Mouse (Mus musculus) forebrain, embryonic 13.5 days (tissue): ENCODE results near the gene Hormad1. TPM values are rescaled to one million over a fixed set of nuclear protein-coding genes. Genes with fewer than 3 reads are reported as not detected.

ENCODE experiments used
- ATAC-seq: fragments of 200-750 bp; cut with Nextera tagmentation; 2 replicates; pipeline ENCODE4 v1.8.0; 2017
- H3K27ac ChIP-seq: fragments of 300-500 bp; sonication (generic); 2 replicates; pipeline ENCODE4 v1.5.1; 2015; ENCODE audit warnings: inconsistent platforms, mild to moderate bottlenecking, moderate library complexity
- H3K27me3 ChIP-seq: fragments of 300-500 bp; sonication (generic); 2 replicates; pipeline ENCODE4 v1.6.1; 2015; ENCODE audit warnings: mild to moderate bottlenecking, inconsistent platforms
- H3K36me3 ChIP-seq: fragments of 300-500 bp; sonication (generic); 2 replicates; pipeline ENCODE4 v1.6.1; 2015; ENCODE audit warnings: mild to moderate bottlenecking, inconsistent platforms; ENCODE audit not compliant: poor library complexity, severe bottlenecking
- H3K4me1 ChIP-seq: fragments of 300-500 bp; sonication (generic); 2 replicates; pipeline ENCODE4 v1.6.1; 2015; ENCODE audit warnings: inconsistent platforms
- H3K4me2 ChIP-seq: fragments of 300-500 bp; sonication (generic); 2 replicates; pipeline ENCODE4 v1.6.1; 2015; ENCODE audit warnings: inconsistent platforms, mild to moderate bottlenecking, moderate library complexity
- H3K4me3 ChIP-seq: fragments of 300-500 bp; sonication (generic); 2 replicates; pipeline ENCODE4 v1.5.1; 2015; ENCODE audit warnings: mild to moderate bottlenecking, inconsistent platforms
- H3K9ac ChIP-seq: fragments of 300-500 bp; sonication (generic); 2 replicates; pipeline ENCODE4 v1.6.1; 2015; ENCODE audit warnings: mild to moderate bottlenecking, inconsistent platforms
- H3K9me3 ChIP-seq: fragments of 300-500 bp; sonication (generic); replicated peaks from 2 replicates; pipeline ENCODE4 v1.6.1; 2016; ENCODE audit warnings: inconsistent platforms
- WGBS: fragments of 180-500 bp; shearing (Covaris S2); methylation state at CpG from one replicate; pipeline ENCODE4 v1.1.7; 2015; 5-methylcytosine and 5-hydroxymethylcytosine counted together
- polyA plus RNA-seq: library from polyadenylated mRNA; unstranded; fragments of >200 nt; fragmentation: Nextera tagmentation; extraction: Ambion mirVana; gene quantifications from 2 replicates; pipeline ENCODE4 v1.2.1, GENCODE M21; 2015

Gene Hormad1
- polyA plus RNA-seq, 1 experiment from 2014 or later, result not detected

DNA sequence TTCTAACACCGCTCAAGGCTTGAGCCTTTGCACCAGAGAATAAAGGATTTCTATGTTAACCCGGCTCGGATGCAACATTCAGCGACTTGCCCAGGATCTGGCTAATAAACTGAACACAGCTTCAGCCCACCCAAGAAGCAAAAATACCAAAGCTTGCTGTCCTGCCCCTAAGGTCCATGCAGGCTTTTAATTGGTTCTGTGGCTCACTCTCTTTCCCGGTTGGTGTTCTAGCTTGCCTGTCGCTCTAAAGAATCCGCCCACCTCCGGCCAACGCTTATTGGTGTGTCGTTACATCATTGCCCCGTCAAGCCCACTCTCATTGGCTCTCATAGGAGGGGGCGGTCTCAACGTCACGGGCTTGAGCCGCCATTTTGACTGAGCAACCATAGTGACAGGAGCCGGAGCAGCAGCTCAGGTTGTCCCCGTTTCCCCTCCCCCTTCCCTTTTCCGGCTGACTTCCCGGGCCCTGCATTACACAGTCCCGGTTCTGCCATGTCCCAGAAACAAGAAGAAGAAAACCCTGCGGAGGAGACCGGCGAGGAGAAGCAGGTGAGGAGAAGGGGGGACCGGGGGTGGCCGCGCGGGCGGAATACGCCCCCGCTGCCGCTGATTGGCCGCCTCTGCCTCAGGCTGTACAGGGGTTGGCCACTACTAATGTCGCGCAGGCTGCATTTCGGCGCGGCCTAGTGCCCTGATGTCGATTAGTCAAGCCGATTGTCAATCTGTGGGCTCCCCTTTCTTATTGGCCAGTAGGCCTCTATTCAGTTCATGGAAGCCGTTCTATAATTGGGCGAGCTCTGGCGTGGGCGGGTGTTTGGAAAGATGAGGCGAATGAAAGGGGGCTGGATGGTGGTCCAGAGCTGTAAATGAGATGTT lies 65.4 kb downstream of the Hormad1 start, which contains the start of gene Ensa:
Gene Ensa (plus strand): TSS at position 366 of the 876 bp plus-strand sequence.
- H3K4me2 ChIP-seq, result peak within 1 kb of the TSS; percentile 84
- H3K36me3 ChIP-seq, result peaks cover 41% of the 10 kb centered on the region
- no peaks in the 10 kb centered on the region for H3K9me3 ChIP-seq
- under 1% methylated on average over 44 of the region's 44 CpGs for WGBS
- ATAC-seq, result peak; percentile 99
- H3K27me3 ChIP-seq, result no peaks in the 10 kb centered on the region
- peak within 1 kb of the TSS; percentile 89 for H3K27ac ChIP-seq
- H3K4me1 ChIP-seq, result peaks cover 24% of the 10 kb centered on the region
- peak within 1 kb of the TSS; percentile 73 for H3K9ac ChIP-seq
- peak within 1 kb of the TSS; percentile 65 for H3K4me3 ChIP-seq

DNA sequence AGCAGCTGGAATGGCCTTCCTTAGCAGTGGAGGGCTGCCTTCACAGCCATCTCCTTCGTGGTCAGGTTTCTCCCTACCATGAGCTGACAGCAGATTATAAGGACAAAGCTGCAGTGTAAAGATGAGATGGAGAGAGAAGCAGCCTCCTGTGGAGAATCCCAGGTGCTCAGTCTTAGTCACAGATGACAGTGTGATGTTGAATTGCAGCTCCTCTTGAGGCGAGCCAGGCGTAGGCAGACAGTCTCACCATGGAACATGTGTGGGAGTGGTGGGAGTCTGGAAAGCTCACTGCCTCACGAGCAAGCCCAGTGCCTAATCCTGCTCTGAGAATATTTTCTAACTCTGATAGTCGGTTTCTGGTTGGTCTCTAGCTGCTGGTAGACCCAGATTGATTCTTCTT lies 68.3 kb downstream of the Hormad1 start:
- no peak overlapping the region for H3K4me2 ChIP-seq
- H3K36me3 ChIP-seq, result peaks cover 61% of the 10 kb centered on the region
- H3K4me1 ChIP-seq, result peaks cover 24% of the 10 kb centered on the region
- no peaks in the 10 kb centered on the region for H3K27me3 ChIP-seq
- no peaks in the 10 kb centered on the region for H3K9me3 ChIP-seq
- no peak overlapping the region for H3K27ac ChIP-seq
- no peak for ATAC-seq
- H3K4me3 ChIP-seq, result no peak overlapping the region
- no peak overlapping the region for H3K9ac ChIP-seq
- WGBS, result 87% methylated on average over 5 of the region's 5 CpGs

DNA sequence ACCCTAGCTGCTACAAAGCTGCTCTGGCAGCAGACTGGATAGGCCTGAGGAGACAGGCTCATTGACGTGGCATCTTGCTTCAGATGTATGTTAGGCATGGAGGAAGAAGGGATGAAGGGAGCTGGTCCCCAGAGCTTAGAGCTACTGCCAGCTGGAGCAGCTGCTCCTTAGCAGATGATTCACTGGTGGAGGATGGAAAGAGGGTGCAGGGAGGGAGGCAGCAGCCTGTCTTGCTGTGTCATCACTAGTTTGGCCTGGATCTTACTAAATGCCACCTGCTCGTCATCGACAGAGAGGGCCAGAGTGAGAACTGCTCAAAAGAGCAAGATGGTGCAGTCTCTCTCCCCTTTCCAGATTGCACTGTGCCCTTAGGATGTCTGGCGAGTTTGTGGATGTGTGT lies 70.3 kb downstream of the Hormad1 start:
- peaks cover 81% of the 10 kb centered on the region for H3K36me3 ChIP-seq
- no peaks in the 10 kb centered on the region for H3K9me3 ChIP-seq
- peaks cover 22% of the 10 kb centered on the region for H3K4me1 ChIP-seq
- H3K4me3 ChIP-seq, result no peak overlapping the region
- no peak for ATAC-seq
- H3K27me3 ChIP-seq, result no peaks in the 10 kb centered on the region
- H3K4me2 ChIP-seq, result no peak overlapping the region
- no peak overlapping the region for H3K27ac ChIP-seq
- WGBS, result 78% methylated on average over 4 of the region's 4 CpGs
- no peak overlapping the region; the same call in 1 of the 2 replicates for H3K9ac ChIP-seq

DNA sequence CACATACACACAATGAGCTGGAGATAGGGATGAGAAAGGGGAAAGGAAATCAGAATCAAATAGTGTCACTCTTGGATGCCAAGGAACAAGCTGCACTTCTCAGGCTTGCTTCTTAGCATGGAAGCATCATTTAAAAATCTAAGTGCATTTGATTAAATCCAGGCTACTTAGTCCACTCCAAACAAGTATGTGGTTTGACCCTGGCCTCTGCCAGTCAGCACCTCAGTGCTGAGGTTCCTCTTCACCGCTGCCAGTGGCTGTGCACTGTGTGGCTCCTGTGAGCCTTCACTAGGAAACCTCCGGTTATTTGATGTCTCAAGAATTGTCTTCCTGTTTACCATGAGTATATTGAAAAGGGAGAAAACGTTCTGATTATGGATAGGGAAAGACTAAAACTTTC lies 71.4 kb downstream of the Hormad1 start:
- Histone ChIP-seq H3K4me1 (peaks cover 18% of the 10 kb centered on the region), H3K36me3 (peaks cover 92% of the 10 kb centered on the region), H3K27me3 (no peaks in the 10 kb centered on the region), H3K9ac (no peak overlapping the region), H3K27ac (no peak overlapping the region), H3K4me3 (no peak overlapping the region), H3K9me3 (no peaks in the 10 kb centered on the region), H3K4me2 (no peak overlapping the region)
- ATAC-seq, result no peak
- WGBS, result 90% methylated on average over 3 of the region's 3 CpGs

DNA sequence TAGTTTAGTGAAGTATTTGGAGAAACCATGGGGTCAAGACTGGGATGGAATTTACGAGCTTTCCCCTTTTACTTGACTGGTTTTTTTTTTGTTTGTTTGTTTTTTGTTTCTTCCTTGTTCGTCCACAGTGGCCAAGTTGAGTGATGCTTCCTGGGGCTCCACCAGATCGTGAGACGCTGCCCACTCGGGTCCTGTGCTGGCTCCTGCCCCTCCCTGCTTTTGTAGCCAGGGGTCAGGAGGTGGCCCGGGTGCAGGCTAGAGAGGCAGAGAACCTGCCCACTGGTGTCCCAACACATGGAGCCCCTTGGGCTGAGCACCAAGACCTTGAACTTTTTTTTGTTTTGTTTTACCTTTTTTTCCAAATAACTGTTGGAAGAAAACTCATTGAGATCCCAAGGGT lies 71.8 kb downstream of the Hormad1 start:
- H3K4me2 ChIP-seq, result no peak overlapping the region
- no peak overlapping the region for H3K4me3 ChIP-seq
- H3K9me3 ChIP-seq, result no peaks in the 10 kb centered on the region
- 84% methylated on average over 6 of the region's 6 CpGs for WGBS
- H3K36me3 ChIP-seq, result peaks cover 97% of the 10 kb centered on the region
- no peaks in the 10 kb centered on the region for H3K27me3 ChIP-seq
- peaks cover 14% of the 10 kb centered on the region for H3K4me1 ChIP-seq
- H3K9ac ChIP-seq, result no peak overlapping the region
- no peak for ATAC-seq
- H3K27ac ChIP-seq, result no peak overlapping the region

DNA sequence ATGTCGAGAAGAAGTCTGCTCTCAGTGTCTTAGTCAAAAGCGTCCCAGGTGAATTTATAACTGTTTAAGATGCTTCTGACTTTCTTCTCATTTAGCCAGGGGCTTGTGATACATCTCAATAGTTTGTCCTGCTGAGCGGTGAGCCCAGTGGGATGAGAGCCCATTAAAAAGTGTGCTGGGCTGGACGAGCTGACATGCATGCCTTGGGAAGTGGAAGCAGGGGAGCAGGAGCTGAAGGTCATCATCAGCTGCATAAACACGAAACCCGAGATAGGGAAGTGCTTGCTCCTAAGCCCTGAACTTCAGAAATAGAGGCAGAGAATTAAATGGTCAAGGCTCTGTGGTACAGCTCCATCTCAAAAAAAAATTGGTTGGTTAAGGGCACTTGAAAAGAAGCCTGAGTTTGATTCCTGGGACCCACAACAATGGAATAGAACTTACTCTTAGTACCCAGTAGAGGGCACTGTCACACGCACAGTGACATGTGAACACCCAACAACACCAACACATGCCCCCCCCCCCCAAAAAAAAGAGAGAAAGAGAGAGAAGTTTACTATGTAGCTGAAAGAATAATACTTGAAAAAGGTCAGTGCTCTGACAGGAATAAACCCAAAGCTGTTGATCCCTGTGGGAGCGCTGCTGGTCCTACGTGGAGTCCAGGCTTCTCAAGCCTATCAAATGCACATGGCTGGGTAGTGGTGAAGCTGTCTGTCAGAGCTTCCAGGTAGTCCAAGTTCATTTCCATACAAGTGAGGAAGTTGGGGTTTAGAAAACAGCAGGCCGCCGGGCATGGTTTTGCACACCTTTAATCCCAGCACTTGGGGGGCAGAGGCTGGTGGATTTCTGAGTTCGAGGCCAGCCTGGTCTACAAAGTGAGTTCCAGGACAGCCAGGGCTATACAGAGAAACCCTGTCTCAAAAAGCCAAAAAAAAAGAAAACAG lies 73.4 kb downstream of the Hormad1 start:
- peaks cover 100% of the 10 kb centered on the region for H3K36me3 ChIP-seq
- H3K4me1 ChIP-seq, result no peaks in the 10 kb centered on the region
- no peak for ATAC-seq

DNA sequence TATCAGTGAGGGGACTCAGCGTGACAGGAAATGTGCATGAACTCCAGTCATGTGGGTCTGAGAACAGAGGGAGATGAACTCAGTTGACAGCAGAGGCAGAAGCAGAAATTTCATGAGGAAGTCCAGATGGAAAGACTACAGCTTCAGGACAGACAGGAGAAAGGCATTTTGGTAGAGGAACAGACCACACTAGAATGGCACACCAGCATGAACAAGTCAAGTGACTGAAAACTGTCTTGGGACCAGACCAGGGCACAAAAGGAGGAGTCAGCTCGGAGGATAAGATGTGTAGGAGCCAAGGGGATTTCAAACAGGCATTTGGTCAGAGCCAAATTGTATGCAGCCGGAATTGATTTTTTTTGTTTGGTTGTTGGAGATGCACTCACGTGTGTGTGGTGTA lies 76.2 kb downstream of the Hormad1 start:
- no peaks in the 10 kb centered on the region for H3K27me3 ChIP-seq
- no peaks in the 10 kb centered on the region for H3K4me1 ChIP-seq
- H3K9me3 ChIP-seq, result no peaks in the 10 kb centered on the region
- H3K27ac ChIP-seq, result no peak overlapping the region
- H3K4me3 ChIP-seq, result no peak overlapping the region
- WGBS, result 80% methylated on average over 4 of the region's 4 CpGs
- no peak overlapping the region for H3K9ac ChIP-seq
- H3K36me3 ChIP-seq, result peaks cover 97% of the 10 kb centered on the region
- no peak for ATAC-seq
- H3K4me2 ChIP-seq, result no peak overlapping the region

More for the DNA sequence above, 73.4 kb downstream of the Hormad1 start:
- H3K27ac ChIP-seq, result no peak overlapping the region
- H3K4me2 ChIP-seq, result no peak overlapping the region
- no peaks in the 10 kb centered on the region for H3K27me3 ChIP-seq
- 75% methylated on average over 12 of the region's 12 CpGs for WGBS
- no peak overlapping the region for H3K4me3 ChIP-seq
- H3K9ac ChIP-seq, result no peak overlapping the region
- no peaks in the 10 kb centered on the region for H3K9me3 ChIP-seq

DNA sequence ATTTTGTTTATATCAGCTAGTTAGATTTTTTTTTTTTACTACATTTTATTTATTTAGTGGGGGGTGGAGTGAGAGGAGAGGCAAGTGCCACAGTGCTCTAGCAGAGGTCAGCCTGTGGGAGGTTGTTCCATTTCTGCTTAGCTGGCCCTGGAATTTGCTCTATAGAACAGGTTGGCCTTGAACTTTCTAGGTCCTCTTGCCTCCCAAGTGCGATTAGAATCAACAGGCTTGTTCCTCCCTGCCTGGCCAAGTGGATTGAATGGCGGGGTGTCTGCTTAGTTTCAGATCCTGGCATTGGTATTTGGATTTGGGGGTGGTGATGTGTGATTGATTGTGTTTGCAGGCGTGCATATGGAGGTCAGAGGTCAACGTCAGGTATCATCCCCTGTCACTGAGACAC lies 76.6 kb downstream of the Hormad1 start:
- H3K27ac ChIP-seq, result no peak overlapping the region
- no peak overlapping the region for H3K4me2 ChIP-seq
- no peak overlapping the region for H3K4me3 ChIP-seq
- no peaks in the 10 kb centered on the region for H3K27me3 ChIP-seq
- 89% methylated on average over 4 of the region's 4 CpGs for WGBS
- peaks cover 96% of the 10 kb centered on the region for H3K36me3 ChIP-seq
- ATAC-seq, result no peak
- H3K9me3 ChIP-seq, result no peaks in the 10 kb centered on the region
- no peaks in the 10 kb centered on the region for H3K4me1 ChIP-seq
- no peak overlapping the region for H3K9ac ChIP-seq

Other genes starting within 250 kb of the Hormad1 start
- 98.4 and 103 TPM in 2 replicates for gene Cers2, start 244.9 kb upstream of the Hormad1 start, polyA plus RNA-seq
- gene Setdb1, start 202.5 kb upstream of the Hormad1 start, polyA plus RNA-seq, result 45.4 and 51.8 TPM in 2 replicates
- gene 4930558C23Rik, start 156.8 kb upstream of the Hormad1 start, polyA plus RNA-seq, result not detected in 2 replicates
- 24.8 and 28.1 TPM in 2 replicates for gene Arnt, start 125.3 kb upstream of the Hormad1 start, polyA plus RNA-seq
- 3.2 and 4.3 TPM in 2 replicates for gene Ctsk, start 60.4 kb upstream of the Hormad1 start, polyA plus RNA-seq
- gene Ctss, start 32.9 kb upstream of the Hormad1 start, polyA plus RNA-seq, result 6.5 and 7.6 TPM in 2 replicates
- gene Golph3l, start 29.3 kb downstream of the Hormad1 start, polyA plus RNA-seq, result 35.6 and 36.6 TPM in 2 replicates
- 98.1 and 108 TPM in 2 replicates for gene Ensa, start 65.3 kb downstream of the Hormad1 start, polyA plus RNA-seq
- gene Mcl1, start 99.1 kb downstream of the Hormad1 start, polyA plus RNA-seq, result 40.3 and 44.0 TPM in 2 replicates
- gene Adamtsl4, start 128.2 kb downstream of the Hormad1 start, polyA plus RNA-seq, result 0.53 and 0.80 TPM in 2 replicates
- 9.5 and 12.2 TPM in 2 replicates for gene Ecm1, start 179.9 kb downstream of the Hormad1 start, polyA plus RNA-seq
- 42.8 and 50.9 TPM in 2 replicates for gene Tars2, start 200.5 kb downstream of the Hormad1 start, polyA plus RNA-seq